Mouse (Mus musculus) forebrain, embryonic 16.5 days (tissue): ENCODE results near the gene Mc1r. TPM values are rescaled to one million over a fixed set of nuclear protein-coding genes. Genes with fewer than 3 reads are reported as not detected.
A peak's percentile ranks its signal among the peaks of the same experiment; 100 is the strongest.
"Not testable (repeated sequence)": the region's sequence is repeated elsewhere in the genome, so short reads cannot be mapped to it uniquely, and the experiment has no call there.

ENCODE experiments used
- ATAC-seq: fragments of 200-750 bp; cut with Nextera tagmentation; 2 replicates; pipeline ENCODE4 v1.8.0; 2017; ENCODE audit warnings: mild to moderate bottlenecking, moderate library complexity
- H3K27ac ChIP-seq: fragments of 300-500 bp; sonication (generic); 2 replicates; pipeline ENCODE4 v1.5.1; 2014; ENCODE audit warnings: low read length, control low read depth
- H3K27me3 ChIP-seq: fragments of 300-500 bp; sonication (generic); replicated peaks from 2 replicates; pipeline ENCODE4 v1.6.1; 2014; ENCODE audit warnings: low read length; ENCODE audit not compliant: control insufficient read depth, insufficient read depth
- H3K36me3 ChIP-seq: fragments of 300-500 bp; sonication (generic); 2 replicates; pipeline ENCODE4 v1.6.1; 2014; ENCODE audit not compliant: control insufficient read depth, insufficient read depth
- H3K4me1 ChIP-seq: fragments of 300-500 bp; sonication (generic); replicated peaks from 2 replicates; pipeline ENCODE4 v1.6.1; 2014; ENCODE audit warnings: low read length; ENCODE audit not compliant: control insufficient read depth, insufficient read depth
- H3K4me2 ChIP-seq: fragments of 300-500 bp; sonication (generic); 2 replicates; pipeline ENCODE4 v1.6.1; 2014; ENCODE audit warnings: mild to moderate bottlenecking, low read length, control low read depth
- H3K4me3 ChIP-seq: fragments of 300-500 bp; sonication (generic); replicated peaks from 2 replicates; pipeline ENCODE4 v1.5.1; 2014; ENCODE audit warnings: mild to moderate bottlenecking, low read length, control low read depth
- H3K9ac ChIP-seq: fragments of 300-500 bp; sonication (generic); replicated peaks from 2 replicates; pipeline ENCODE4 v1.6.1; 2014; ENCODE audit warnings: low read depth, low read length, control low read depth
- H3K9me3 ChIP-seq: fragments of 300-500 bp; sonication (generic); 2 replicates; pipeline ENCODE4 v1.6.1; 2016; ENCODE audit warnings: low read length; ENCODE audit not compliant: control insufficient read depth
- WGBS: fragments of 180-500 bp; shearing (Covaris S2); extraction: QIAGEN DNeasy Blood & Tissue Kit; methylation state at CpG from one replicate; pipeline ENCODE4 v1.1.7; 2014; 5-methylcytosine and 5-hydroxymethylcytosine counted together
- polyA plus RNA-seq: library from polyadenylated mRNA; unstranded; fragments of >200 nt; fragmentation: Nextera tagmentation; extraction: Ambion mirVana; gene quantifications from 2 replicates; pipeline ENCODE4 v1.2.1, GENCODE M21; 2015

Mc1r gene
- polyA plus RNA-seq, 1 experiment from 2014 or later: 0.09 TPM

DNA sequence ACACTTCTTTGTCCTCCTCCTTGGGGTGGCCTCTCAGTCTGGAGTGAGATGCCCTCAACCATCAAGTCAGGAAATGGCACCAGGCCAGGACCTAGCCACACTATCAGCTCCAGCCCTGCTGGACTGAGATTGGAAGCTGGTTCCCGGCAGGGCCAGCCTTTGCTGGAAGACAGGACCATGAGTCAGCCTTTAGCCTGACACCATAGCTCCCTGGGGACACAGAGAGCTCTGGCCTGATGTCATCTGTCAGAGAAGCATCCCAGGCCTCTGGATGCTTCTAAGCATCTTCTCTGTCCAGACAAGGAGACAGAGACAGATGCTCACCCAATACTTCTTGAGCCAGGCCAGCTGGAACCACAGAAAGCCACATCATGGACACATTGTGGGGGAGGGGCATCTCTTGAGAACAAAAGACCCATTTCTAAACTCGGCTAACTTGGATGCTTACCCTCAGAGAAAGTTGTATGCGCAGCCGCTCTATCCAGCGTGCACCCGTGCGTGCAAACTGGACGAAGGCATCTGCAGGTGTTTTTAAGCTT, 3.2 kb downstream of the Mc1r start:
- H3K9ac ChIP-seq: peak overlapping the region; percentile 97
- no peak for ATAC-seq
- H3K4me1 ChIP-seq: peaks cover 25% of the 10 kb centered on the region
- H3K4me3 ChIP-seq: peak overlapping the region; percentile 92
- H3K36me3 ChIP-seq: no peaks in the 10 kb centered on the region
- WGBS: 18% methylated on average over 8 of the region's 8 CpGs
- peak overlapping the region; percentile 98 for H3K27ac ChIP-seq
- no peaks in the 10 kb centered on the region for H3K27me3 ChIP-seq
- peak overlapping the region; percentile 98 for H3K4me2 ChIP-seq
- no peaks in the 10 kb centered on the region for H3K9me3 ChIP-seq

DNA sequence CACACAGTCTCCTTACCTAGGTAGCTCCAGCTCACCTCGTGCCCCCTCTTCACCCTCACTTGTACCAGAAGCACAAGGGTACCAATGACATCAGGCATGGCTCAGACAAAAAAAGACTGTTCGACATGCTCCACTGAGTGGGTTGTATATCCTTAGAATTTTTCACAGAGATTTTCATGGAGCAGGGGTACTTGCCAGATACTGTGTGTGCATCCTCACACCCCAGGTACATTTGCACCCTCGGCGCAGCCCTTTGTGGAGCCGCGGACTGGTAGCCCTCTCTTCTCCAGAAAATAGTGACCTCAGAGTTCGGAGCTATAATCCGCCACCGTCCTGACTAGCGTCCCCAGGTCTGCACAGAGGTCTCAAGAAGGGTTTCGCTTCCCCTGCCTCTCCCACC, 3.9 kb downstream of the Mc1r start:
- Histone ChIP-seq H3K4me2 (peak overlapping the region; percentile 98), H3K27ac (peak overlapping the region; percentile 98), H3K4me3 (peak overlapping the region; percentile 92), H3K36me3 (no peaks in the 10 kb centered on the region), H3K9me3 (no peaks in the 10 kb centered on the region), H3K9ac (peak overlapping the region; percentile 97), H3K27me3 (no peaks in the 10 kb centered on the region), H3K4me1 (peaks cover 26% of the 10 kb centered on the region)
- ATAC-seq: peak; percentile 0
- WGBS: 2% methylated on average over 11 of the region's 11 CpGs

DNA sequence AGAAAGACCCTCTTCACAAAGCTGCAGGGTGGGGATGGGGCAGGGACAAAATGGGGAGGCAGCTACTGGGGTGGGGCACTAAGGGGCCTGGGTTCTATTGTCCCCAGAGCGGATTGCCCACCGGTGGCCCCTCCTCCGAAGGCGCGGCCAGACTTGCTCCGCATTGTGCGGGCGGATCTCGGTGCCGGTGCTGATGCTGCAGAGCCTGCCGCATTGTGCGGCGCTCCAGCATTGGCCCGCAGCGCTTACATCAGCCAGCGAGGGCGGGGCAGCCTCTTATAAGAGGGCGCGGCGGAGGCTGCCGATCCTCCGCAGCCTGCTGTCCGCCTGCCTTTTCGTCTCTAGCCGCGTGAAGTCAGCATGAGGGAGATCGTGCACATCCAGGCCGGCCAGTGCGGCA, 4.3 kb downstream of the Mc1r start, which contains the start of gene Tubb3:
TSS of gene Tubb3 (plus strand) at position 179 of the 400 bp plus-strand sequence.
- under 1% methylated on average over 29 of the region's 29 CpGs for WGBS
- Histone ChIP-seq H3K4me1 (peaks cover 30% of the 10 kb centered on the region), H3K9ac (peak within 1 kb of the TSS; percentile 97)

GRCm38 (mm10) chr8:123411781-123412327, 4.9 kb downstream of the Mc1r start:
- H3K27ac ChIP-seq: peak overlapping the region; percentile 98
- H3K27me3 ChIP-seq: no peaks in the 10 kb centered on the region
- H3K9ac ChIP-seq: peak overlapping the region; percentile 97
- under 1% methylated on average over 16 of the region's 16 CpGs for WGBS
- no peaks in the 10 kb centered on the region for H3K9me3 ChIP-seq
- no peaks in the 10 kb centered on the region; the same call in 1 of the 2 replicates for H3K36me3 ChIP-seq
- H3K4me1 ChIP-seq: peaks cover 33% of the 10 kb centered on the region
- peak overlapping the region; percentile 98 for H3K4me2 ChIP-seq
- peak; percentile 26 for ATAC-seq
- peak overlapping the region; percentile 92 for H3K4me3 ChIP-seq

More for the DNA sequence above, 4.3 kb downstream of the Mc1r start, which contains the start of gene Tubb3:
- no peaks in the 10 kb centered on the region for H3K36me3 ChIP-seq
- H3K4me3 ChIP-seq: peak within 1 kb of the TSS; percentile 92
- H3K27me3 ChIP-seq: no peaks in the 10 kb centered on the region
- peak; percentile 95 for ATAC-seq
- H3K9me3 ChIP-seq: no peaks in the 10 kb centered on the region
- H3K27ac ChIP-seq: peak within 1 kb of the TSS; percentile 98
- H3K4me2 ChIP-seq: peak within 1 kb of the TSS; percentile 98

- H3K4me3 ChIP-seq: peak overlapping the region; percentile 92
- H3K27me3 ChIP-seq: no peaks in the 10 kb centered on the region
- no peaks in the 10 kb centered on the region for H3K9me3 ChIP-seq
- under 1% methylated on average over 12 of the region's 12 CpGs for whole genome bisulfite sequencing
- H3K36me3 ChIP-seq: no peaks in the 10 kb centered on the region; the same call in none of the 2 replicates
- H3K4me1 ChIP-seq: peaks cover 36% of the 10 kb centered on the region
- peak overlapping the region; percentile 98 for H3K27ac ChIP-seq
- peak overlapping the region; percentile 97 for H3K9ac ChIP-seq
- ATAC-seq: peak; percentile 13
- H3K4me2 ChIP-seq: peak overlapping the region; percentile 98
Observed at GRCm38 (mm10) chr8:123412560-123413170, 5.8 kb downstream of the Mc1r start.

GRCm38 (mm10) chr8:123414255-123414654, 7.3 kb downstream of the Mc1r start:
- Histone ChIP-seq H3K9me3 (no peaks in the 10 kb centered on the region), H3K27ac (peak overlapping the region; percentile 49; the same call in 1 of the 2 replicates), H3K4me1 (peaks cover 29% of the 10 kb centered on the region), H3K4me3 (peak overlapping the region; percentile 92), H3K27me3 (no peaks in the 10 kb centered on the region), H3K36me3 (peaks cover 12% of the 10 kb centered on the region), H3K4me2 (peak overlapping the region; percentile 98), H3K9ac (peak overlapping the region; percentile 97)
- WGBS: 10% methylated on average over 9 of the region's 9 CpGs
- ATAC-seq: no peak

- ATAC-seq: not testable (repeated sequence)
- peaks cover 20% of the 10 kb centered on the region for H3K4me1 ChIP-seq
Observed at GRCm38 (mm10) chr8:123414997-123415696, 8.2 kb downstream of the Mc1r start.

DNA sequence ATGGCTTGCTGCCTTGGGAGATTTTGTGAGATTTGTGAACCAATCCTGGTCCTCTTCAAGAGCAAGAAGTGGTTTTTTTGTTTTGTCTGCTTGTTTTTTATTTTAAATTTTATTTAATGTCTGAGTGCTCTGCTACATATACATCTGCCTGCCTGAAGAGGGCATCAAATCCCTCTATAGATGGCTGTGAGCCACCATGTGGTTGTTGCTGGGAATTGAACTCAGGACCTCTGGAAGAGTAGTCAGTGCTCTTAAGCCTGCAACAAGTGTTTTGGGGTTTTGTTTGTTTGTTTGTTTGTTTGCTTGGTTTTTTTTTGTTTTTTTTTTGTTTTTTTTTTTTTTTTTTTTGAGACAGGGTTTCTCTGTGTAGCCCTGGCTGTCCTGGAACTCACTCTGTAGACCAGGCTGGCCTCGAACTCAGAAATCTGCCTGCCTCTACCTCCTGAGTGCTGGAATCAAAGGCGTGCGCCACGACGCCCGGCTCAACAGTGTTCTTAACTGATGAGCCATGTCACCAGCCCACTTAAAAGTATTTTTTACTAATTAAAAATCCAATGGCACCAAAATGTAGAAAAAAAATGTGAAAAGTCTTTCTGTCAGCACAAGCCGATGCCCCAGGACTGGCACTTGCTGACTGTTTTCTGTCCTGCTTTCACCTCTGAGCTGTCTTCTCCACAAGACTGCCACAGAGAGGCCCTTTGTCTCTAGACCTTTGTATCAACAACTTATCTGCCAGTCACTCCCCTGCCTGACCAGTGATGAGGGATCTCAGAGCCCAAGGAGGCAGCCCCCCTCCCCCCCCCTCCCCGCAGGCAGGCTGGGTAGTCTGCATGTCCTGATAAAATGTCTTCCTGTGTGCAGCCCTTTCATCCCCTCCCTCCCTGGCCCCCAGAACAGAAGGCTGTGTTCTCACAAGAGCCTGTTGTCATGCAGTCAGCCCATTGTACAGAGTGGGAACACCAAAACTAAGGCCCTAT, 9.3 kb downstream of the Mc1r start:
- H3K4me1 ChIP-seq: peaks cover 19% of the 10 kb centered on the region
- peak overlapping the region; percentile 47 for H3K4me2 ChIP-seq
- WGBS: 75% methylated on average over 8 of the region's 8 CpGs
- H3K27me3 ChIP-seq: no peaks in the 10 kb centered on the region
- H3K9ac ChIP-seq: no peak overlapping the region
- no peaks in the 10 kb centered on the region for H3K9me3 ChIP-seq
- H3K27ac ChIP-seq: no peak overlapping the region
- ATAC-seq: no peak
- peak overlapping the region; percentile 26 for H3K4me3 ChIP-seq
- H3K36me3 ChIP-seq: peaks cover 26% of the 10 kb centered on the region

More at GRCm38 (mm10) chr8:123414997-123415696, 8.2 kb downstream of the Mc1r start:
- Histone ChIP-seq H3K36me3 (peaks cover 19% of the 10 kb centered on the region), H3K4me3 (peak overlapping the region; percentile 92), H3K4me2 (peak overlapping the region; percentile 98)
- H3K27me3 ChIP-seq, H3K27ac ChIP-seq, H3K9me3 ChIP-seq, H3K9ac ChIP-seq: not testable (repeated sequence)
- WGBS: 81% methylated on average over 5 of the region's 5 CpGs
